Mouse (Mus musculus): ENCODE measurements around the gene Ncoa4.

GRCm38 (mm10) chr14:32192437-32192836, 32.8 kb downstream of the Ncoa4 start:
- peak; percentile 71 for TF ChIP-seq CTCF (IDR thresholded peaks at IDR 0.05; ENCODE audit: borderline replicate concordance, extremely low read depth, insufficient read depth, insufficient read length)
- no peak for TF ChIP-seq POLR2A (IDR thresholded peaks at IDR 0.05; ENCODE audit: borderline replicate concordance, extremely low read depth, insufficient read depth, insufficient read length, poor library complexity, severe bottlenecking)
